Mouse (Mus musculus) ES-E14 (cell line): ENCODE data around the gene Add3. TPM values are rescaled to one million over a fixed set of nuclear protein-coding genes. Genes with fewer than 3 reads are reported as not detected.

Experiments
- DNase-seq: peaks from one replicate; pipeline ENCODE4 v3.0.0-alpha.2; 2013; ENCODE audit warnings: low read depth, low spot score
- H3K27ac ChIP-seq: 2 replicates; pipeline ENCODE4 v1.5.1; 2012; ENCODE audit warnings: low read depth, mild to moderate bottlenecking, low read length, moderate library complexity, mixed read lengths; ENCODE audit not compliant: poor library complexity, insufficient read depth, severe bottlenecking
- H3K36me3 ChIP-seq: 2 replicates; pipeline ENCODE4 v1.6.1; 2012; ENCODE audit warnings: mild to moderate bottlenecking, low read length, moderate library complexity, mixed read lengths; ENCODE audit not compliant: control insufficient read depth, poor library complexity, insufficient read depth, severe bottlenecking
- H3K4me1 ChIP-seq, 2 experiments: fragments of 150-350 bp in 1 of 2; sonication (generic) in 1 of 2; 2 replicates each; pipeline ENCODE4 v1.6.1; 2012; ENCODE audit warnings: low read length in 2 of 2, mild to moderate bottlenecking in 1 of 2, mixed read lengths in 1 of 2; ENCODE audit not compliant: control insufficient read depth in 2 of 2, insufficient read depth in 2 of 2, poor library complexity in 1 of 2
- H3K4me3 ChIP-seq, 2 experiments: fragments of 150-350 bp in 1 of 2; sonication (generic) in 1 of 2; 2 replicates each; pipeline ENCODE4 v1.5.1; 2012; ENCODE audit warnings: low read length in 2 of 2, low read depth in 1 of 2, mild to moderate bottlenecking in 1 of 2, mixed read lengths in 1 of 2; ENCODE audit not compliant: insufficient read depth in 1 of 2, poor library complexity in 1 of 2, severe bottlenecking in 1 of 2
- H3K9ac ChIP-seq: 2 replicates; pipeline ENCODE4 v1.6.1; 2012; ENCODE audit warnings: low read depth, mild to moderate bottlenecking, low read length, mixed read lengths; ENCODE audit not compliant: poor library complexity, insufficient read depth, severe bottlenecking
- H3K9me3 ChIP-seq: fragments of 150-350 bp; sonication (generic); 2 replicates; pipeline ENCODE4 v1.6.1; 2012; ENCODE audit warnings: low read depth, mild to moderate bottlenecking, low read length; ENCODE audit not compliant: control insufficient read depth, insufficient read depth
- CHD2 ChIP-seq: IDR thresholded peaks from 2 replicates; pipeline ENCODE4 v1.6.1; 2014; ENCODE audit warnings: mild to moderate bottlenecking, low read depth, low read length, inconsistent platforms
- HCFC1 ChIP-seq: IDR thresholded peaks from 2 replicates; pipeline ENCODE4 v1.6.1; 2012; ENCODE audit warnings: low read length, inconsistent platforms, borderline replicate concordance; ENCODE audit not compliant: insufficient read depth
- MAFK ChIP-seq: IDR thresholded peaks from 2 replicates; pipeline ENCODE4 v1.6.1; 2014; ENCODE audit warnings: mild to moderate bottlenecking, low read depth, low read length, inconsistent platforms; ENCODE audit not compliant: insufficient read depth
- ZC3H11A ChIP-seq: IDR thresholded peaks from 2 replicates; pipeline ENCODE4 v1.6.1; 2012; ENCODE audit warnings: low read depth, mild to moderate bottlenecking, inconsistent platforms, low read length, borderline replicate concordance
- ZNF384 ChIP-seq: IDR thresholded peaks from 2 replicates; pipeline ENCODE4 v1.6.1; 2012; ENCODE audit warnings: low read depth, low read length, inconsistent platforms
- in situ Hi-C, 2 experiments: fragments of 600-800 bp; cut with MboI; formaldehyde crosslinking; loops; one replicate each; pipeline ENCODE4 v1.15.1; 2025; ENCODE audit warnings: low sequenced_read_pairs in 2 of 2, inconsistent platforms in 1 of 2; ENCODE audit not compliant: unreplicated experiment in 2 of 2
- total RNA-seq: library from RNA; depleted of rRNA; stranded (reverse); fragments of 300-350 nt; gene quantifications from 2 replicates; pipeline ENCODE4 v1.2.3, GENCODE M21; 2012

Gene Add3
- total RNA-seq, 1 experiment = 8.5 TPM

GRCm38 (mm10) chr19:53260828-53261227, 120.6 kb downstream of the Add3 start:
- Histone ChIP-seq H3K4me3 (no peak overlapping the region), H3K36me3 (no peaks in the 10 kb centered on the region), H3K9me3 (no peaks in the 10 kb centered on the region), H3K4me1 (no peaks in the 10 kb centered on the region; a peak in 2 of 4 replicates), H3K27ac (no peak overlapping the region), H3K9ac (no peak overlapping the region)
- in situ Hi-C loops = no loop called here
- TF ChIP-seq HCFC1 (no peak), CHD2 (no peak), ZNF384 (no peak), MAFK (no peak)
- DNase-seq = no peak

GRCm38 (mm10) chr19:53262061-53262460, 121.8 kb downstream of the Add3 start:
- in situ Hi-C loops = no loop called here

GRCm38 (mm10) chr19:53263859-53264733, 123.9 kb downstream of the Add3 start:
- H3K4me3 ChIP-seq = no peak overlapping the region
- DNase-seq = no peak

More at GRCm38 (mm10) chr19:53262061-53262460, 121.8 kb downstream of the Add3 start:
- no peaks in the 10 kb centered on the region; a peak in 2 of 4 replicates for H3K4me1 ChIP-seq
- DNase-seq = no peak
- no peak overlapping the region for H3K27ac ChIP-seq
- H3K9me3 ChIP-seq = no peaks in the 10 kb centered on the region
- H3K9ac ChIP-seq = no peak overlapping the region
- no peak overlapping the region for H3K4me3 ChIP-seq
- TF ChIP-seq ZC3H11A = no peak
- TF ChIP-seq ZNF384 = no peak
- TF ChIP-seq HCFC1 = no peak
- TF ChIP-seq MAFK = no peak
- TF ChIP-seq CHD2 = no peak
- no peaks in the 10 kb centered on the region for H3K36me3 ChIP-seq

GRCm38 (mm10) chr19:53264821-53265727, 124.8 kb downstream of the Add3 start:
- no peak for DNase-seq
- in situ Hi-C loops = no loop called here
- no peaks in the 10 kb centered on the region; a peak in 2 of 4 replicates for H3K4me1 ChIP-seq
- no peaks in the 10 kb centered on the region for H3K36me3 ChIP-seq
- H3K4me3 ChIP-seq = no peak overlapping the region
- TF ChIP-seq MAFK = no peak
- TF ChIP-seq HCFC1 = no peak
- no peak for TF ChIP-seq ZNF384
- no peak for TF ChIP-seq CHD2
- TF ChIP-seq ZC3H11A = no peak
- no peak overlapping the region for H3K9ac ChIP-seq
- no peaks in the 10 kb centered on the region for H3K9me3 ChIP-seq
- no peak overlapping the region for H3K27ac ChIP-seq

More at GRCm38 (mm10) chr19:53263859-53264733, 123.9 kb downstream of the Add3 start:
- Histone ChIP-seq H3K9me3 (no peaks in the 10 kb centered on the region), H3K4me1 (no peaks in the 10 kb centered on the region; a peak in 2 of 4 replicates), H3K9ac (no peak overlapping the region), H3K27ac (no peak overlapping the region), H3K36me3 (no peaks in the 10 kb centered on the region)
- TF ChIP-seq ZNF384 (no peak), CHD2 (no peak), MAFK (no peak), HCFC1 (no peak), ZC3H11A (no peak)
- in situ Hi-C loops = no loop called here
